Mouse (Mus musculus) brain, embryonic 18.5 days (tissue): ENCODE measurements around the gene Glyatl3.

Experiments used
- DNase-seq: peaks from one replicate; pipeline ENCODE4 v3.0.0-alpha.2; 2012; ENCODE audit warnings: low read depth, low spot score

The Glyatl3 gene

GRCm38 (mm10) chr17:40914250-40914649, at the start of gene Glyatl3:
TSS of gene Glyatl3 (minus strand) at chr17:40914350.
- DNase-seq = no peak

DNA sequence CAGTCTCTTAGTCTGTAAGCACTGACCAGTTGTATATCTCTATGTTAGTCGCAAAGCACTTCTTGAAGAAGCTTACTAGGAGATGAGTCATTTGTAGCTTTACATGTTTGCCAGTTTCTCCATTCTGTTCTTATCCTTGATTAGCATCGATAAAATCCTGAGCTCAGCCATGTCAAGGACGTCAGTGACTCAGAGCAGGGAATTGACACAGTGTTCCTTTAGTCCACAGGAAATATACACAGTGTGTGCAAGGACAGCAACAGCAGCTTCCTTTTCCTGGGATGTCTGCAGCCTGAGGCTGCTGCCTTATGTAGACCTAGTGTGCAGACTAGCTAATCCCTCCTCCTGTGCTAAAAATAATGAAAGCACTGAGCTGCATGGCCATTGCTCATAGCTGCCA, 34.4 kb upstream of the Glyatl3 start:
- DNase-seq = no peak

DNA sequence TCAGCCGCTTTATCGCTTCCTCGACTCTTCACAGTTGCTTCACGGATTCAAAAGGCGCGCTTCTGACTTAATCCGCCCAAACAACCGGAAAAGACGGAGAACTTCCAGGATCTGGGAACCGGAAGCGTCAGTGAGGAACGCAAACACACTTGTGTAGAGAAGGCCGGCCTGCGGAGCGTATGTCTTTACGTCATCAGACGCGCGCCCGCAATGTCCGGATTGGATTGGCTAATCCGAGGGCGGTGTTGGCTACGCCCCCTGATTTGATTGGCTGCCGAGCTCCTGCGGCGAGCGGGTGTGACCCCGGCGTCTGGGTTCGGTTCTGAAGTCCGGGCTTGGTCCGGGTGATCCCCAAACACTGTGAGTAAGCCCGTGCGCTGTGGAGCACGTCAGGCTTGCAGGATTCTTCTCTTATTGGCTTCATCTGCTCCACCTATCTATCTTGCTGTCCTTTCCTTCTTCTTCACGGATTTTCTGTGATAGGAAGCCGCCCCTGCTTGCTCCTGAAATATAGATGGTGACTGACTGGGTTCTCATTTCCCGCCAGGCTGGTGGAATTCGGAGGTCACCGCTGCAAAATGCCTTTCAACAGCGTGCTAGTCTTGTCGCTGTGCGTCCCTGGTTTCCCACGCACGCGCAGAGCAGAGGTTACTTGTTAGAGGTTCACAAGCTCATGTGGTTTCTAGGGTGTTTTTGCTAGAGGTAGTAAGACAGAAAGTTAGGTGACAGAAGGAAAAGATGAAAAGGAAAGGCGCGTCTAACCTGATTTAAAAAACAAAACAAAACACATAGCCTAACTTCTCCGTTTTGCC, 20.5 kb upstream of the Glyatl3 start, which contains the start of the genes Mut and Cenpq:
Mut (plus strand) TSS at position 266 of the 812 bp plus-strand sequence.
Cenpq (minus strand) TSS at position 628 of the 812 bp plus-strand sequence.
- peak; percentile 96 for DNase-seq

GRCm38 (mm10) chr17:40933985-40934384, 19.8 kb upstream of the Glyatl3 start:
- no peak for DNase-seq

DNA sequence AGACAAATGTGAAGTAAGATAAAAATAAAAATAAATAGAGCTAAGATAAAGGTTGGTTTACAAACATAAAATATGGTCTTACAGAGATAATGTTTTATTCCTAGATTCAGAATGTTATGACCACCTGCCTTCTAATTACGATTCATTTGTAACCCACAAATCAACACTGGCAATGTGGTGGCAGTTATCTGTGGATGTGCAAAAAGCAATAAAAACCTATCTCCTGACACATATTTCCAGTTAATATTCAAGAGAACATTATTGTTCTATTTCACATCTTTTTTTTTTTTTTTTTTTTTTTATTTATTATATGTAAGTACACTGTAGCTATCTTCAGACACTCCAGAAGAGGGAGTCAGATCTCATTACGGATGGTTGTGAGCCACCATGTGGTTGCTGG, 1.3 kb upstream of the Glyatl3 start:
- DNase-seq = no peak

GRCm38 (mm10) chr17:40904721-40905154, 9.4 kb downstream of the Glyatl3 start:
- no peak for DNase-seq

DNA sequence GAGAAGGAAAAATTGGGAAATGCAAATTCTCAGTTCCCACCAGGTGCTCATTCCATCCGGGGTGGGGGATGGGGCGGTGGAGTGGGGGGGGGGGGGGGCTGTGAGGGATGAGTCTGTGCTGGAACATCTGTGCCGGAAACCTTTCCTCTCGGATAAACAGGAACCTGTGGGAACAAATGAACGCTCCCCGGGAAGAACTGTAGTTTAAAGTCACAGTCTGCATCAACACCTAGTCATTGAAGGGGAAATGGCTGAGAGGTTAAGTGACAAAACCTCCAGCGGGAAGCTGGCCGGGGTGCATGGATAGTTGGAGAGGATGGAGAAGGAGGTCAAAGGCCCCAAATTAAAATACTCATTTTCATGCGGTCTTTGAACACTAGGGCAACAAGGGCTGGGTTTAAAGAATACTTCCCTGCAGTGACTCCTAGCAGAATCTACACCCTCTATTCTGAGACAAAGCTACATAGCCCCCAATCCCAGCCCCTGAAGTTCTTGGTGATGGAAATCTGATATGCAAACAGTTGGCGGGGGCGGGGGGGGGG, 10.0 kb downstream of the Glyatl3 start:
- DNase-seq = no peak

DNA sequence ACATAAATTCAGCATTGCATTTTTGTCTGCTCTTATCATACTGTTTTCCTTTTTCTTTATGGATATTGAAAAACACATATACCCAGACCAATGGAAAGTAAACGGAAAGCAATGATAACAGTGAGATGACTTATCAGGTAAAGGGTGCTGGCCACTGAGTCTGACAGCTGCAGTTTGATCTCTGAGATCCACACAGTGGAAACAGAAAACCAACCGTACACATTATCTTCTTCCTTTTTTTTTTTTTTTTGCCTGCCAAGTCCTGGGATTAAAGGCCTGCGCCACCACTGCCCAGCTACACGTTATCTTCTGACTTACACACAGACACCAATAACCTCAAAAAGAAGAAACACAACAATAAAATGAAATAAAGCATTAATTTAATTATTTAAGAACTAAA, 10.8 kb downstream of the Glyatl3 start:
- no peak for DNase-seq

DNA sequence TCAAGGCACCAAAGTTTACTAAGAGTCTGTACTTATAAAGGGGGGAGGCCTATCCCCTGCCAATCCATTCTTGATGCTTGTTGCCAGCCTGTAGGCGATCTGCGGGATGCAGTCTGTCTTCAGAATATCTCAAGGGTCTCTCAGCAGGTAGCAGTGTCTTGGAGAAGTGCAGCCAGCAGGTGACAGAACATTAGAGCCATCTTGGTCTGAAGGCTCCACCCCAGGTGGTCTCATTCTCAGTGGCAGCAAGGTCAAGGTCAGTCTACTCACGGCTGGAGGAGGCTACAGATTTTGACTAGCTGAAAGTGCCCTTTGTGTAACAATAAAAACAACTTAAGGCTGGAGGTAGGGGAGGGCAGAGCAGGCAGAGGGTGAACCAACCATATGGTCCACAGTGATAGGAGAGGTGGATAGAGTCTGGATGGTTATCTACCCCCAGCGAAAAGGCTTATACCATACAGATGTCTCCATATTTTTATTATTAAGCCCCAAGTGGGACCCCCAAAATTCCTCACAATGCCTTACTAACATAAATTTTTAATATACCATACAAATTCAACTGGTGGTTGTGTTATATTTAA, 14.3 kb downstream of the Glyatl3 start:
- no peak for DNase-seq

DNA sequence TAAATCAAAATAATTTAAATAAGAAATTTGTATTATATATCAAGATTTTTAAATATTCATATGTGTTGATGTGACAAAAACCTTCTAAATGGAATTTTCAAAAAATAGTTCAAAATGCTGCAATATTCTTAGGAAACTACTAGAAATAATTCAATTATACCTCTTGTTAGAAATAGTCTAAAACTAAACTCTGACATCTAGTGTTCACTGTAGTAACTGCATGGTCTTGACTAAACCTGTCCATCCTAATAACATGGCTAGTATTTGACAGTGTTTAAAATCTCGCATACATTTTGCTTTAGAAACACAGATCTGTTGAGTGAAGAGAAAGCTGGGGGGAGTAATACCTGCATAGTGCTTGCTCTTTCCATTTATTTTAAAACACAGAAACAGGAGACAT, 17.3 kb downstream of the Glyatl3 start:
- no peak for DNase-seq

DNA sequence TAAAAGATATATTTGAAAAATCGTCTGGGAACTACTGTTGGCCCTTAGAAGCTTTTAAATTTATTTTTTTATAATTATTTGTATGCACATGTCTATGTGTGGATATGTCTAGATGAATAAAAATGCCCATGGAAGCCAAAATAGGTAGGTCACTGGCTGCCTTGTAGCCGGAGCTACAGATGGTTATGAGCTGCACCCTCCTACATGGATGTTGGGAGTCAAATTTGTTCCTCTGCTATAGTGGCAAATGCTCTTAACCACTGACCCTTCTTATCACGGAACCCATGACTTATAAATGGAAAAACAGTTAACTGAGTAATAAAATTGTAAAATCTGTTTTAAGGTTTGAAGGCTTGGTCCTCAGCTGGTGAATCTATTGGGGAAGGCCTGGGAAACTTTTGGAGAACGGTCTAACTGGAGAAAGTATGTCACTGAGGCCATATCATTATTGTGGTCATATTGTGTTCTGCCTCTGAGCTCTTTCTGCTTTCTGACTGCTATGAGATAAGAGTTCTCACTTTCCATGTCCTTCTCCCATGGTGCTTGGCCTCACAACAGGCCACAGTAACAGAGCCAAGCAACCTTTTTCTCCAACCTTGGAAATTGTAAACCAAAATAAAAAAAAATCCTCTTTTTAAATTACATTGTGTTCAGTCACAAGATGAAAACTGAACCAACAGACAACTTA, 26.2 kb downstream of the Glyatl3 start:
- DNase-seq = no peak

- no peak for DNase-seq
Measured at GRCm38 (mm10) chr17:40885155-40885554, 29.0 kb downstream of the Glyatl3 start.

DNA sequence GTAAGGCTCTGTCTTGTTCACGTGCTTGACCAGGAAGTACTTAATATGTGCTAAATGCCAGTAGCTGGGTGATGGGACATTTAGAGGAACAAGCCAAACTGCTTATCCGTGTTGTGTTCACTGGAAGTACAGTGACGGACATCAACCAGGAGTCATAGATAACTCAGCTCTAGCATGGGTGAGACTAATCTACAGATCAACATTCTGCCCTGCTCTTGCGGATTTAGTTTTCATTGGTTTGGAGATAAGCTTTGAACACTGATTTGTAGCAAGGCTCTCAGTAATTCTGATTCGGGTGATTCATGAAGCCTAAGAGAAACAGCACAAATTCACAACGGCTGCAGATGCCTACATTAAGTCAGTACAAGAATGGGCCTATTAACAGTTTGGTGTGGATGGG, 32.0 kb downstream of the Glyatl3 start:
- no peak for DNase-seq

DNA sequence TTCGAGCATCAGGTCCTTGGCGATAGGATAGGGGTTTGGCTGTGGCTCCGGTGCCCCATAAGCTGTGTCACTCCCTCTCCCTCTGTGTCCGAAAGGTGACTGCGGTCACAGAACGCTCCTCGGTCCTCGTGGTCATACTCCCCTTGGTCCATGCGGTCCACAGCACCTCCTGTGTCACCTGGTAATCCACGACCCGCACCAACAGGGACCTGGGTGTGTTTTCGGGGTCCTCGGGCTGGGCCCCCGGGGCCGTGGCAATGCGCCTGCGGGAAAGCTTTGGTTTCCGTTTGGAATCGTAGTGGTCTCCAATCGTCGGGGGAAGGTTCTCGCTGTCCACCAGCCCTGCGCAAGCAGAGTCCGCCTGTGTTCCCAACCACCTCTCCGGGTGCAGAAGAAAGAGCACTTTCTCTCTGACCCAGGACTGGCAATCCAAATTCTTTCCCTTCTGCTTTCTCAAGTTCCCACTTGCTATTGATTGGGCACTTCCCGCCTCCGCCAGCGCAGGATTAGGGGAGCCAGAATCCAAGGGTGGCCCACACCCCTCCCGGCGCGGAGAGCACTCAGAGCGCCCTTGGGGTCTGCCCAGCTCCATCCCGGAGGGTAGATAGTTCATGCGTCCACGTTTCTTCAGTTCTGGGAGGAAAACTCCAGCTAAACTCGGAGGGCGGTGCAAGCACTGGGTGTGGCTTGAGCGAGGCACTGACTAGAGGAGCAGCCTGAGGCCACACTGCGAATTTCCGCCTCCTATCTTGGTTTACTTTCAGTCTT, 34.0 kb downstream of the Glyatl3 start, which contains the start of gene 9130008F23Rik:
9130008F23Rik (minus strand) TSS at position 636 of the 768 bp plus-strand sequence.
- DNase-seq = no peak

- no peak for DNase-seq
Measured at GRCm38 (mm10) chr17:40879528-40879923, 34.6 kb downstream of the Glyatl3 start.

GRCm38 (mm10) chr17:40877741-40878140, 36.4 kb downstream of the Glyatl3 start:
- DNase-seq = no peak

- DNase-seq = no peak
Measured at GRCm38 (mm10) chr17:40875568-40875967, 38.6 kb downstream of the Glyatl3 start.

DNA sequence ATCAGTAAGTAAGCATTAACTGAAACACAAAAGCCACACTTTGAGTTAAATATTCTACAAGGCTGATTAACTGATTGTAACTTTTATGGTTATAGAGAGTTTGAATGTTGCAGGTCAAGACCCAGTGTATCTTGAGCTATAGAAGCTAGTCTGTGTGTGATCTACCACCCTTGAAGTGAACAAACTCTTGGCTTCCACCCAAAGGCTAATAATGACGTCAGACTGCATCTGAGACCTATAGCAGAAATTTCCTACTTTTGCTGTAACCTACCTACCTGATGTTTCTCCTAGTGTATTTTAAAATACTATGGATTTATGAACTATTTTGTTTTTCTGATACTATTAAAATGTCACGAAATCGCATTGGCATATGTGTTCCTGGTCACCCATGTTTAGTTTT, 39.4 kb downstream of the Glyatl3 start:
- no peak for DNase-seq

GRCm38 (mm10) chr17:40873582-40874011, 40.6 kb downstream of the Glyatl3 start:
- no peak for DNase-seq

DNA sequence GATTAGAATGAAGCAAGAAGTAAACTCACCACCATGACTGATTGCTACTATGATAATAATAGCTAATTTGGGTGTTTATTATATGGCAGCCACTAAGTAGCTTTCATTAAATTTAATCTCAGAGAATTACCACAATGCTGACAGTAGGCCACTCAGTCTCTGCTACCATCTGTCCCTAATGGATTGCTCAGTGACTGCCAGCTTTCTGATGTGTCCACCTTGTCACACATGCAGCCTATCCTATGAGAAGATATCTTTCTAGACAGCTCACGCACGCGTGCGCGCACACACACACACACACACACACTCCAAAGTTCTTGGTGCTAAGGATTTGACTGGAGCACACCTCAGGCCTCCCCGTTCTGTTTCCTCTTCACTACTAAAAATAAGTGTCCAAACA, 41.5 kb downstream of the Glyatl3 start:
- DNase-seq = no peak
